Mouse (Mus musculus) testis, adult 2 months (tissue): ENCODE data around the gene Ankrd28. TPM values are rescaled to one million over a fixed set of nuclear protein-coding genes. Genes with fewer than 3 reads are reported as not detected.

ENCODE experiments used
- H3K27ac ChIP-seq: fragments of 200-500 bp; 2 replicates; pipeline ENCODE4 v1.5.1; 2012; ENCODE audit warnings: low read depth, low read length; ENCODE audit not compliant: control insufficient read depth, insufficient read depth
- H3K27me3 ChIP-seq: fragments of 200-500 bp; 2 replicates; pipeline ENCODE4 v1.6.1; 2012; ENCODE audit warnings: mild to moderate bottlenecking, low read length, moderate library complexity; ENCODE audit not compliant: control insufficient read depth, insufficient read depth
- H3K36me3 ChIP-seq: fragments of 200-500 bp; 2 replicates; pipeline ENCODE4 v1.6.1; 2012; ENCODE audit warnings: mild to moderate bottlenecking, low read length; ENCODE audit not compliant: control insufficient read depth, insufficient read depth
- H3K4me1 ChIP-seq: fragments of 200-500 bp; 2 replicates; pipeline ENCODE4 v1.6.1; 2012; ENCODE audit warnings: low read length; ENCODE audit not compliant: control insufficient read depth, insufficient read depth
- H3K4me3 ChIP-seq: fragments of 200-500 bp; 2 replicates; pipeline ENCODE4 v1.5.1; 2012; ENCODE audit warnings: low read depth, mild to moderate bottlenecking, low read length, moderate library complexity, mixed read lengths; ENCODE audit not compliant: control insufficient read depth
- CTCF ChIP-seq: fragments of 200-500 bp; IDR thresholded peaks from 2 replicates; pipeline ENCODE4 v1.5.1; 2012; ENCODE audit warnings: low read depth, mild to moderate bottlenecking, inconsistent platforms, low read length, moderate library complexity; ENCODE audit not compliant: control insufficient read depth, insufficient read depth, insufficient replicate concordance
- POLR2A ChIP-seq: fragments of 200-500 bp; IDR thresholded peaks from 2 replicates; pipeline ENCODE4 v1.6.1; 2012; ENCODE audit warnings: low read depth, mild to moderate bottlenecking, inconsistent platforms, low read length, moderate library complexity; ENCODE audit not compliant: control insufficient read depth
- polyA plus RNA-seq: library from polyadenylated mRNA; depleted of rRNA; stranded (reverse); fragments of >200 nt; gene quantifications from 2 replicates; pipeline ENCODE4 v1.2.3, GENCODE M21; 2012

Gene Ankrd28
- polyA plus RNA-seq, 1 experiment = 25.7 TPM

DNA sequence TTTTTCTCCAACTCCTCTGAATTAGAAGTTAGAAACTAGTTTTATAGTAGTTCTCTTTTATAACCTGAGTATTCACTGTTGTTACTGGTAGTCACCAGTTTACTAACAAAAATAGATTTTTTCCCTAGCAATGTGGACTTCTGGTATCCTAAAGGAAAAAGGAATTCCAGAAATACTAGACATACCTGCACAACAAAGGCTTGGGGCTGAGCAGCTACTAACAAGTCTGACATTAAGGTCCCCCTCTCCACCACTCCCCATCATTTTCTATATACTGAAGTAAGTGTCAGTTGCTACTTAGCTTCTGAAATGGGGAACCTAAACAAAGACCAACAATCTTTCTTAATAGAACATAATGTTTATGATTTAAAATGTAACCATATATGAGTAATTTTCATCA, 3.2 kb downstream of the Ankrd28 start:
- H3K27ac ChIP-seq = no peak overlapping the region
- H3K4me1 ChIP-seq = no peaks in the 10 kb centered on the region
- H3K36me3 ChIP-seq = no peaks in the 10 kb centered on the region
- no peaks in the 10 kb centered on the region for H3K27me3 ChIP-seq
- H3K4me3 ChIP-seq = no peak overlapping the region
- TF ChIP-seq POLR2A = no peak
- TF ChIP-seq CTCF = no peak

DNA sequence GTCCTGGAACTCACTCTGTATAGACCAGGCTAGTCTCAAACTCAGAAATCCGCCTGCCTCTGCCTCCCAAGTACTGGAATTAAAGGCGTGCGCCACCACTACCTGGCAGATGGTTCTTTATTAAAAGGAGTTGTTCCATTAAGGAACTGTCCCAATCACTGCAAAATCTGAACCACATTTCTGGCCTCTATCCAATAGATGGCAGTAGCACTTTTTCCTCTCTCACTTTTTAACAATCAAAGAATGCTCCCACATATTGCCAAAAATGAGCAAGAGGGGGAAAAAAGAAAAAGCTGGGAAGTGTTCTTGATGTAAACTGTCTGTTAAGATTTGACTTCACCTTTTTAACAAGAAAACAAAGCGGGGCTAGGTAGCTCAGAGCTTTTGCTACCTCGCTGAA, 20.5 kb downstream of the Ankrd28 start:
- H3K36me3 ChIP-seq = no peaks in the 10 kb centered on the region
- no peaks in the 10 kb centered on the region for H3K27me3 ChIP-seq
- H3K4me1 ChIP-seq = no peaks in the 10 kb centered on the region
- H3K4me3 ChIP-seq = no peak overlapping the region
- H3K27ac ChIP-seq = no peak overlapping the region
- TF ChIP-seq CTCF = no peak
- TF ChIP-seq POLR2A = no peak

- no peaks in the 10 kb centered on the region for H3K36me3 ChIP-seq
- H3K27ac ChIP-seq = no peak overlapping the region; the same call in 1 of the 2 replicates
- H3K27me3 ChIP-seq = no peaks in the 10 kb centered on the region
- no peak overlapping the region for H3K4me3 ChIP-seq
- TF ChIP-seq CTCF = no peak
- no peak for TF ChIP-seq POLR2A
- H3K4me1 ChIP-seq = no peaks in the 10 kb centered on the region; the same call in 1 of the 2 replicates
Measured at GRCm38 (mm10) chr14:31803791-31804190, 26.7 kb downstream of the Ankrd28 start.

- H3K4me1 ChIP-seq = no peaks in the 10 kb centered on the region; the same call in 1 of the 2 replicates
- no peaks in the 10 kb centered on the region for H3K27me3 ChIP-seq
- TF ChIP-seq CTCF = no peak
- no peak for TF ChIP-seq POLR2A
- no peaks in the 10 kb centered on the region for H3K36me3 ChIP-seq
- no peak overlapping the region for H3K27ac ChIP-seq
- no peak overlapping the region for H3K4me3 ChIP-seq
Measured at GRCm38 (mm10) chr14:31800976-31801375, 29.5 kb downstream of the Ankrd28 start.

- Histone ChIP-seq H3K27me3 (no peaks in the 10 kb centered on the region), H3K4me3 (no peak overlapping the region), H3K27ac (no peak overlapping the region), H3K4me1 (no peaks in the 10 kb centered on the region; the same call in 1 of the 2 replicates), H3K36me3 (no peaks in the 10 kb centered on the region)
- no peak for TF ChIP-seq POLR2A
- TF ChIP-seq CTCF = no peak
Measured at GRCm38 (mm10) chr14:31800446-31800845, 30.0 kb downstream of the Ankrd28 start.

- H3K27ac ChIP-seq = no peak overlapping the region
- no peaks in the 10 kb centered on the region; the same call in 1 of the 2 replicates for H3K4me1 ChIP-seq
- H3K27me3 ChIP-seq = no peaks in the 10 kb centered on the region
- TF ChIP-seq CTCF = no peak
- no peak for TF ChIP-seq POLR2A
- H3K4me3 ChIP-seq = no peak overlapping the region
- H3K36me3 ChIP-seq = no peaks in the 10 kb centered on the region
Measured at GRCm38 (mm10) chr14:31798937-31799336, 31.5 kb downstream of the Ankrd28 start.

GRCm38 (mm10) chr14:31795535-31795934, 34.9 kb downstream of the Ankrd28 start:
- H3K27me3 ChIP-seq = no peaks in the 10 kb centered on the region
- H3K27ac ChIP-seq = no peak overlapping the region
- TF ChIP-seq POLR2A (no peak), CTCF (no peak)
- H3K36me3 ChIP-seq = no peaks in the 10 kb centered on the region
- H3K4me3 ChIP-seq = no peak overlapping the region
- no peaks in the 10 kb centered on the region; the same call in 1 of the 2 replicates for H3K4me1 ChIP-seq

DNA sequence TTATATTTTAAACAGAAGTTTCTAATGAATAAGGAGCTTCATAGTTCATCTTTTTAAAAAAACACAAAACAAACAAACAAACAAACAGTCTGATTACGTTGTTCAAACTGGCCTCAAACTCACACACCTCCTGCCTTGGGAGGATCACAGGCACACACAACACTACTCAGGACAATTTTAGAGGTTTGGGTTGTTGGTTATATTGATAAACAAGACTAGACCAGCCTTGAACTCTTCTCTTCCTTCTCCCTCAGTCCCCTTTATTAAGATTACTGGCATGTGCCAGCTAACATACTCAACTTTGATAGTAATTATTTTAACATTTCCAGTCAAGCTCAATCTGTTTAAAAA, 35.7 kb downstream of the Ankrd28 start:
- no peak overlapping the region for H3K4me3 ChIP-seq
- TF ChIP-seq POLR2A (no peak), CTCF (no peak)
- H3K27ac ChIP-seq = no peak overlapping the region
- H3K27me3 ChIP-seq = no peaks in the 10 kb centered on the region
- no peaks in the 10 kb centered on the region for H3K36me3 ChIP-seq
- no peaks in the 10 kb centered on the region; the same call in 1 of the 2 replicates for H3K4me1 ChIP-seq
